Mouse (Mus musculus): ENCODE data around the gene Sync.

- TF ChIP-seq CTCF (conservative IDR thresholded peaks at IDR 0.05; ENCODE audit: insufficient read depth, insufficient read length, low read depth, low read length): no peak
- no peak for TF ChIP-seq POLR2A (IDR thresholded peaks at IDR 0.05; ENCODE audit: low read depth, low read length)
Observed at GRCm38 (mm10) chr4:129242327-129242726, 45.1 kb upstream of the Sync start.
